Mouse (Mus musculus) MEL (cell line): ENCODE measurements around the gene Msantd3.

Experiments
- BHLHE40 ChIP-seq: IDR thresholded peaks from 2 replicates; pipeline ENCODE4 v1.6.1; 2012; ENCODE audit warnings: low read depth, mild to moderate bottlenecking, inconsistent platforms, low read length, improper control_type of control experiment, borderline replicate concordance
- CHD1 ChIP-seq: IDR thresholded peaks from 2 replicates; pipeline ENCODE4 v1.6.1; 2012; ENCODE audit warnings: low read depth, mild to moderate bottlenecking, inconsistent platforms, low read length, improper control_type of control experiment
- CTCF ChIP-seq, 3 experiments: IDR thresholded peaks in 2 of 3; conservative IDR thresholded peaks in 1 of 3; 2 replicates each; pipeline ENCODE4 v1.5.1; 2011 to 2012; ENCODE audit warnings: low read length in 3 of 3, low read depth in 2 of 3, mild to moderate bottlenecking in 2 of 3, improper control_type of control experiment in 1 of 3, inconsistent platforms in 1 of 3, mixed read lengths in 1 of 3, moderate library complexity in 1 of 3; ENCODE audit not compliant: control insufficient read depth in 1 of 3, insufficient read depth in 1 of 3, poor library complexity in 1 of 3, severe bottlenecking in 1 of 3
- ELF1 ChIP-seq: IDR thresholded peaks from 2 replicates; pipeline ENCODE4 v1.6.1; 2014; ENCODE audit warnings: low read depth, mild to moderate bottlenecking, inconsistent platforms, low read length, improper control_type of control experiment, moderate library complexity
- MAFK ChIP-seq: IDR thresholded peaks from 2 replicates; pipeline ENCODE4 v1.6.1; 2011; ENCODE audit warnings: low read depth, mild to moderate bottlenecking, low read length, improper control_type of control experiment, borderline replicate concordance
- MAX ChIP-seq: IDR thresholded peaks from 2 replicates; pipeline ENCODE4 v1.6.1; 2011; ENCODE audit warnings: low read length, improper control_type of control experiment
- MAZ ChIP-seq: IDR thresholded peaks from 2 replicates; pipeline ENCODE4 v1.6.1; 2012; ENCODE audit warnings: low read depth, mild to moderate bottlenecking, inconsistent platforms, low read length, improper control_type of control experiment
- POLR2A ChIP-seq, 2 experiments: IDR thresholded peaks; 2 replicates each; pipeline ENCODE4 v1.6.1; 2011 to 2012; ENCODE audit warnings: low read length in 2 of 2, mild to moderate bottlenecking in 2 of 2, control low read depth in 1 of 2, improper control_type of control experiment in 1 of 2, low read depth in 1 of 2, moderate library complexity in 1 of 2; ENCODE audit not compliant: control insufficient read depth in 1 of 2, insufficient read depth in 1 of 2, poor library complexity in 1 of 2
- RAD21 ChIP-seq: IDR thresholded peaks from 2 replicates; pipeline ENCODE4 v1.6.1; 2011; ENCODE audit warnings: mild to moderate bottlenecking, low read depth, low read length, improper control_type of control experiment
- SIN3A ChIP-seq: IDR thresholded peaks from 2 replicates; pipeline ENCODE4 v1.6.1; 2012; ENCODE audit warnings: low read length, improper control_type of control experiment, inconsistent platforms
- TAL1 ChIP-seq: IDR thresholded peaks from 2 replicates; pipeline ENCODE4 v1.6.1; 2012; ENCODE audit warnings: mild to moderate bottlenecking, inconsistent platforms, low read length, moderate library complexity, mixed read lengths
- USF2 ChIP-seq, 2 experiments: IDR thresholded peaks; 2 replicates each; pipeline ENCODE4 v1.6.1; 2011 to 2012; ENCODE audit warnings: improper control_type of control experiment in 2 of 2, low read length in 2 of 2, borderline replicate concordance in 1 of 2, inconsistent platforms in 1 of 2, low read depth in 1 of 2, mild to moderate bottlenecking in 1 of 2; ENCODE audit not compliant: insufficient read depth in 1 of 2
- ZNF384 ChIP-seq: IDR thresholded peaks from 2 replicates; pipeline ENCODE4 v1.6.1; 2012; ENCODE audit warnings: low read depth, mild to moderate bottlenecking, inconsistent platforms, low read length, improper control_type of control experiment

GRCm38 (mm10) chr4:48541526-48542250 is 2.0 kb downstream of the Msantd3 start:
- TF ChIP-seq MAX (no peak), ELF1 (no peak), MAFK (no peak), POLR2A (IDR thresholded peaks at IDR 0.05; ENCODE audit: control insufficient read depth in 1 of 2, insufficient read depth in 1 of 2, low read depth in 1 of 2, low read length in 2 of 2, poor library complexity in 1 of 2) (no peak), SIN3A (no peak), RAD21 (no peak), ZNF384 (no peak), TAL1 (no peak), CHD1 (no peak), BHLHE40 (no peak), MAZ (no peak), CTCF (IDR thresholded peaks at IDR 0.05 in 2 of 3, conservative IDR thresholded peaks at IDR 0.05 in 1 of 3; ENCODE audit: control insufficient read depth in 1 of 3, insufficient read depth in 1 of 3, low read depth in 2 of 3, low read length in 3 of 3, poor library complexity in 1 of 3, severe bottlenecking in 1 of 3) (no peak), USF2 (IDR thresholded peaks at IDR 0.05; ENCODE audit: borderline replicate concordance in 1 of 2, insufficient read depth in 1 of 2, low read depth in 1 of 2, low read length in 2 of 2) (no peak)
